Mouse (Mus musculus) layer of hippocampus, adult 11-12 months (tissue): ENCODE results near the gene Cib2.
A peak's percentile ranks its signal among the peaks of the same experiment; 100 is the strongest.

Source experiments
- DNase-seq: peaks from one replicate; pipeline ENCODE4 v3.0.0; 2022; ENCODE audit warnings: low spot score

Gene Cib2

GRCm38 (mm10) chr9:54544954-54545315 is 15.1 kb downstream of the Cib2 start:
- DNase-seq: no peak

DNA sequence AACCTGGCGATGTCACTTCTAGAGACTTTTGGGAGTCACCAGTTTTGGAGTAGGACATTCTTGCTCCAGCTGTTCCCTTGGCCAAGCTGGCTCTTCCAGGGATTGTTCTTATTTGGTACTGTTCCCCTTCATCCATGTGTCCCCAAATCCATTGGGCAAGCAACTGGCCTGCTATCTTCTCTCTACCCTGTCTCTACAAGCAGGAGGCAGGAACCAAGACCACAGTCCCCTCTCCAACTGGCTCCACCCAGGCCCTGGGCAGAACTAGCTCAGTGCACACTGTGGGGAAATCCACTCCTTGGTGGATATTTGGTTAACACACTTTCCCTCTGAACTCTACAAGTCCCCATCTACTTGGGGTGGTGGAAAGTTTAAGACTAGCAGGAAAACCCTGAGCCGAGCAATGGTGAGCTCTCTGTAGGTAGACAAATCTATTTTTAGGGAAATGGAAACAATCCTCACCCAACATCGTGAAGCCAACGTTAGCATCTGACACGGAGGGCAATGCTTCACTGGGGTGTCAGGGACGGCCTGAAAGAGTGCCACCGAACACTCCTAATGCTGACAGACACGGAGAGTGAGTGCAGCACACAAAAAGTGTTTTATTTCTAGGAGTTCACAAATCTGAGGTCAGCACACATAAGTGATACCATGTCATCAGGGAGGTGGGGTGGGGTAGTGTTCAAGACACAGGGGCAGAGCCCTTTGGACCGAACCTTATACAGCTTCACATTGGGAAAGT is 15.6 kb downstream of the Cib2 start:
- DNase-seq: no peak

DNA sequence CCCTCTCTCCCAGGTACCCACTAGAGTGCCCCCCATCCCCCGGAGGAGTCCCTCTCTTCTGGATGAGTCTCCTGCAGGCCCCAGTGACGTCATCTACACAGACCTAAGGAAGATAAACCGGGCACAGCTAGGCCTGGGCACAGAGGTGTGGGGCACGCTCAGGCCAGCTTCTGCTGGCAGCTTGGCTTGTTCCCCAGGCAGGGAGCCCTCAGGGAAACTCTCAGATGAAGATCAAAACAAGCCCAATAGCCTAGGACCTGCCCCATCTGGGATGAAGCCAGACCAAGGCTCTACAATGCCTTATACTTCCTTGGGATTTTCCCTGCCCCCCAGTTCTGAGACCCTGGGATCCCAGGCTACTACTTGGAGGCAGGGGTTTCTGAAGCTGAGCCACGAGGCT is 19.2 kb downstream of the Cib2 start:
- no peak for DNase-seq

- DNase-seq: no peak
Observed at GRCm38 (mm10) chr9:54538684-54539083, 21.3 kb downstream of the Cib2 start, which contains the start of gene Sh2d7. Gene Sh2d7 (plus strand): TSS chr9:54538984.

GRCm38 (mm10) chr9:54538244-54538643 is 21.8 kb downstream of the Cib2 start:
- DNase-seq: no peak

DNA sequence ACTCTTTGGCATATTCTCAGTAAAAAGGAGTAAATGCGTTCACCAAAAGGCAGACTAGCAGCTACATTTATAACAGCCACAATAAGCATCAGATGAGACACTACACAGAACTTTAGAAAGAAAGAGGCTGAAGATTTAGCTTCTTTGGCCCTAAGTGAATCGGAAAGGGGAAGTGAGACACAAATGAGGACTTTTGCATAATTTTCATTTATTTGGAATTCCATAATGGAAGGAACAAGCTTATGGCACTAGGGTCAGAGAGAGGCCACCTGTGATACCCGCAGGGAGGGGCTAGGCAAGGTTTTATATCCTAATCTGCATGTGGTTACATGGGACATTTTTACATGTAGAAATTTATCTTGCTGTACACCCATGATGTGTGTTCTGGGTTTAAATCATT is 22.5 kb downstream of the Cib2 start:
- no peak for DNase-seq

GRCm38 (mm10) chr9:54537030-54537429 is 23.0 kb downstream of the Cib2 start:
- peak; percentile 70 for DNase-seq

DNA sequence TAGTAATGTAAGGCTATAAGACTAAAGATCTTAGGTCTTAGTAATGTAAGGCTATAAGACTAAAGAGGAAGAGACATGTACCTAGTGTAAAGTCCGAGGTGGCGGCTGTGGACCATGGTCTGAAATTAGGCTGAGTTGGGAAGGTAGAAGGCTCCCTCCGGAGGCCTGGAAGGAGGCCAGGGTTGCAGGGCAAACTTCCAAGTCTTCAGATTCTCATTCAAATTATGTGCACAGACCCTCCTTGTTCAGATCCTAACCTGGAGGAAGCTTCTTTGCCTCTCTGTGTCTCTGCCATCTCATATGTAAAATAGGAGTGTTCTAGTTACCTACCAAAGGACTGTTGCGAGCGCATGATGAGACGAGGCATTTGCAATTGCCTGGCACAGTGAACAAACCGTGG is 23.8 kb downstream of the Cib2 start:
- DNase-seq: no peak

DNA sequence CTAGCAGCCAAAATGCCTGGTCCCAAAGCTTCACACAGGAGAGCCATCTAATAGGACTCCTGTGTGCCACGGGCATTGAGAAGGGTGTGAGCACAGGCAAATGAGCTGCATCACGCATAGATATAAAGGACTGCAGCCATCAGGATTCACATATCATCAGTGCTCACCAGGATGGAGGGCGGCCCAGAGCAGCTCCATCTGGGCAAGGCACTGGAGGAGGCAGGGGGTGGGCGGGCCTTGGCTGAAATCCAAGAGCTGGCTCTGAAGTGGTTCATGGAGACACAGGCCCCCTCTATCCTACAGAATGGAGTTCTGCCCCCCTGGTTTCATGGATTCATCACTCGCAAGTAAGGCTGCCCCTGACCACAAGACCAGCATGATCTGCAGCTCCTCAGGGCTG is 26.0 kb downstream of the Cib2 start:
- peak; percentile 82 for DNase-seq

GRCm38 (mm10) chr9:54532926-54533325 is 27.1 kb downstream of the Cib2 start:
- DNase-seq: no peak

- no peak for DNase-seq
Observed at GRCm38 (mm10) chr9:54531421-54531820, 28.6 kb downstream of the Cib2 start.

DNA sequence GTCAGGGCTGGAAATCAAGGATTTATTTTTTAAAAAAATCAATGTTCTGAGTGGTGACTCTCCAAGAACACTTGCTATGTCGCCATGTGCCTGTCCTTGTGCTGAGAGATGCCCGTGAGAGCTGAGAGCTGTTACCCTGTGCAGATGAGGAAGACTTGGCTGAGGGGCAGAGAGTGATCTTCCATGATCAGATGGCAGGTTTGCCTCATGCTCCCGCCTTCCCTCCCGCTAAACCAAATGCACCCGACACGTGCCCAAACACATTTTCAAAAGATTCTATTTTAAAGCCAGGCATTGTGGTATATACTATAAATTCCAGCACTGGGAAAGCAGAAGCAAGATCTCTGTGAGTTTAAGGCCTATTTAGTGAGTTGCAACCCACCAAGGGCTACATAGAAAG is 29.2 kb downstream of the Cib2 start:
- no peak for DNase-seq

GRCm38 (mm10) chr9:54529950-54530349 is 30.1 kb downstream of the Cib2 start:
- no peak for DNase-seq

- DNase-seq: no peak
Observed at GRCm38 (mm10) chr9:54527694-54528093, 32.3 kb downstream of the Cib2 start.

- no peak for DNase-seq
Observed at GRCm38 (mm10) chr9:54520286-54520685, 39.7 kb downstream of the Cib2 start.

- peak; percentile 41 for DNase-seq
Observed at GRCm38 (mm10) chr9:54518921-54519320, 41.1 kb downstream of the Cib2 start.

DNA sequence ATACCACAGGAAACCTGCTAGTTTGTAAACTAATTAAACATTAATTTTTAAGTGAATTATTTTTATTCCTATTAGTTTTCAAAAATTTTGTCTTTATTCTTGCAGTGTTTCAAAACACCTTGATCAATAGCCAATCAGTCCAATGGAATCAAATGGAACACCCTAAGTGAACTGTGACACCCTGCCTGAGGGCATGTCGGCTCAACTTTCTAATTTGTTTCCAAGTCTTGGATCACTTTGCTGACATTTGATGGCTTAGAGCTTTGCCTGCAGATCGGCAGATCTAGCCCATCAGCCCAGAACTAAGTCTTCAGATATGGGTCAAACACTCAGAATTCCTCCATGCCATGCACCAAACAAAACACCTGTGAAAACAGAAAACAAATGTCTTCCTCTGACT is 44.0 kb downstream of the Cib2 start:
- DNase-seq: no peak

DNA sequence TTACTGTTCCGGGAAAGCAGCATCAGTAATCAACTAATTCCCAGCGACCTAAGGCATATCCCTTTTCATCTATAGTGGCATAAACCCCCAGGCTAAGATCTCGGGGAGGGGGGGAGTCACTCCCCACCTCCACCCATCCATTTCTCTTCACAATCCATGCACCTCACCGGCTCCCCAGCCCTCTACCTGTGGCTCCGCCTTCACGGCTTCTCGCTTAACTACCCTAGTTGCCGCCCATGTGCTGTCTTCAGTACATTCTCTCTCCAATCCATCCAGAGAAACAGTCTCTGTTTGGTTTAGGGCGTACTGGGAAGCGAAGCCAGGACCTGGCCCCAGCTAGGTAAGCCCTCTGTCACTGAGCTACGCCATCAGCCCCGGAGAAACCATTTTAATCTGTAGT is 57.1 kb downstream of the Cib2 start:
- DNase-seq: no peak

GRCm38 (mm10) chr9:54502111-54502495 is 57.9 kb downstream of the Cib2 start:
- no peak for DNase-seq

DNA sequence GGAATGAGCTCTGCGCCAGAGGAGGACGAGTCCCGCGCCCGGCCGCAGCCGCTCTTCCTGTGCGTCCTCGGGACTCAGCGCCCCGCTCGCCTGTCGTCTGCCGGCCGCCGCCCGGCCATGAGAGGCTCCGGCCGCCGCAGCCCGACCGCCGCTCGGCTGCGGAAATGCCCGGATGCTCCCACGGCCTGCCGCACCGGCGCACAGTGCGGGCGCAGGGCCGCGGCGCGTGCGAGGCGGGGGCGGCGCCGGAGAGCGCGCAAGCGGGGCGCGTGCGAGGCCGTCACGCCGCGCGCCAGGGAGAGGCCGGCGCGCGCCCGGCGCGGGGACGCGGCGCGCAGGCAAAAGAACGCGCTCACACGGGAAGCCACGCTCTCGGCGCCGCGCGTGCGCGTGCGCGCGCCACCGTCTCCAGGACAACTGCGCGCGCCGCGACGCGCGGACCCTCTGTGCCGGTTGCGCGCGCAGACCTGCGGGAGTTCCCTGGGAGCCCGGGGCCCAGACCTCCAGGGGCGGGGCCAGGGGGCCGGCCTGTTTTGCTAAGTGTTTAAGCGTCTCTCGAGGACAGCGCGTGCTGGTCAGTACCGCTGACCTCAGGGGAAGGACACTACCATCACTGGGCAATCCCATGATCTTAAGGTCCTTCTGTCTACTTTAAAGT is 58.4 kb downstream of the Cib2 start, which contains the start of gene Dmxl2:
TSS of gene Dmxl2 (minus strand) at position 174 of the 658 bp plus-strand sequence.
- DNase-seq: peak; percentile 92

DNA sequence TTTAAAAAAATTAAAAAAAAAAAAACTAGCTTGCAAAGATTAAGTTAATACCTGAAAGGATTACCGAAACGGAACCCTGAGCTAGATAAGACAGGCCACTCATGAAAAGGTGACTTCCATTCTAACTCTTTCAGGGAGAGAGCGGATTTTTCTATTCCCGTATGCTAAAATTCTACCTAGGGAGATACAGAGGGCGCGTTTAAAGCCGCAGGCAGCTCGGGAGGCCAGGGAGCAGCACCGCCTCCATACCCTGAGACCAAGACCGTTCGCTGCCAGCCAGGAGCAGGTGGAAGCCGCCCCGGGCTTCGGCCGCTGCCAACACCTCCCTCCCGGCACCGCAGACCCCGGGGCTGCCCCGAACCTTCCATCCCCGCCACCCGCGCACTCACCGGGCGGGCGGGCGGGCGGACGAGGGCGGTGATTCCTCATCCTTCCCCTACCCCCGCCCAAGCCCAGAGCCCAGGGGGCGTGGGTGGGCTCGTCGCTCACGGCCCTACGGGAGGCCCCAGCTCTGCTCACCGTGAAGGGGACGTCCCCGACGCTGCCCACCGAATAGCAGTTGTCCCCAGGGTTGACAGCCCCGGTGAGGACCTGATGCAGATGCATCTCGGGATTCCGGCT is 59.1 kb downstream of the Cib2 start:
- DNase-seq: peak; percentile 40

- peak; percentile 12 for DNase-seq
Observed at GRCm38 (mm10) chr9:54499791-54500190, 60.2 kb downstream of the Cib2 start.

- peak; percentile 19 for DNase-seq
Observed at GRCm38 (mm10) chr9:54499291-54499690, 60.7 kb downstream of the Cib2 start.
